Mouse (Mus musculus) forebrain, embryonic 11.5 days (tissue): ENCODE results near the gene Atp6v1b1. TPM values are rescaled to one million over a fixed set of nuclear protein-coding genes. Genes with fewer than 3 reads are reported as not detected.

ENCODE experiments used
- ATAC-seq: fragments of 200-750 bp; cut with Nextera tagmentation; replicated peaks from 2 replicates; pipeline ENCODE4 v1.8.0; 2017; ENCODE audit warnings: moderate TSS enrichment; ENCODE audit not compliant: low FRiP score
- DNase-seq: peaks from one replicate; pipeline ENCODE4 v3.0.0-alpha.2; 2017; ENCODE audit warnings: low spot score
- H3K27ac ChIP-seq: fragments of 300-500 bp; sonication (generic); 2 replicates; pipeline ENCODE4 v1.5.1; 2014; ENCODE audit warnings: low read depth, low read length
- H3K27me3 ChIP-seq: fragments of 300-500 bp; sonication (generic); 2 replicates; pipeline ENCODE4 v1.6.1; 2014; ENCODE audit warnings: mild to moderate bottlenecking, low read length, mixed read lengths; ENCODE audit not compliant: control insufficient read depth, insufficient read depth
- H3K36me3 ChIP-seq: fragments of 300-500 bp; sonication (generic); 2 replicates; pipeline ENCODE4 v1.6.1; 2014; ENCODE audit warnings: mild to moderate bottlenecking, low read length, moderate library complexity, mixed read lengths; ENCODE audit not compliant: control insufficient read depth, insufficient read depth
- H3K4me1 ChIP-seq: fragments of 300-500 bp; sonication (generic); replicated peaks from 2 replicates; pipeline ENCODE4 v1.6.1; 2014; ENCODE audit warnings: low read length, mixed read lengths; ENCODE audit not compliant: control insufficient read depth, insufficient read depth
- H3K4me2 ChIP-seq: fragments of 300-500 bp; sonication (generic); 2 replicates; pipeline ENCODE4 v1.6.1; 2014; ENCODE audit warnings: low read depth, mild to moderate bottlenecking, low read length, moderate library complexity, mixed read lengths; ENCODE audit not compliant: severe bottlenecking
- H3K4me3 ChIP-seq: fragments of 300-500 bp; sonication (generic); 2 replicates; pipeline ENCODE4 v1.5.1; 2014; ENCODE audit warnings: low read depth, low read length
- H3K9ac ChIP-seq: fragments of 300-500 bp; sonication (generic); 2 replicates; pipeline ENCODE4 v1.6.1; 2014; ENCODE audit warnings: low read length
- H3K9me3 ChIP-seq: fragments of 300-500 bp; sonication (generic); 2 replicates; pipeline ENCODE4 v1.6.1; 2016; ENCODE audit warnings: low read length, mixed read lengths; ENCODE audit not compliant: control insufficient read depth
- whole genome bisulfite sequencing: fragments of 180-500 bp; shearing (Covaris S2); extraction: QIAGEN DNeasy Blood & Tissue Kit; methylation state at CpG from one replicate; pipeline ENCODE4 v1.1.7; 2014; 5-methylcytosine and 5-hydroxymethylcytosine counted together
- polyA plus RNA-seq: library from polyadenylated mRNA; unstranded; fragments of >200 nt; fragmentation: Nextera tagmentation; extraction: Ambion mirVana; gene quantifications from 2 replicates; pipeline ENCODE4 v1.2.1, GENCODE M21; 2014

Atp6v1b1 gene
- polyA plus RNA-seq, 1 experiment from 2014 or later, result not detected

GRCm38 (mm10) chr6:83728488-83728887 lies 14.3 kb upstream of the Atp6v1b1 start:
- no peak overlapping the region for H3K9ac ChIP-seq
- H3K4me3 ChIP-seq, result no peak overlapping the region
- ATAC-seq (no peak), DNase-seq (no peak)
- H3K36me3 ChIP-seq, result no peaks in the 10 kb centered on the region
- no peak overlapping the region for H3K4me2 ChIP-seq
- WGBS, result 91% methylated on average over 3 of the region's 3 CpGs
- H3K4me1 ChIP-seq, result no peaks in the 10 kb centered on the region
- H3K27ac ChIP-seq, result no peak overlapping the region
- H3K9me3 ChIP-seq, result no peaks in the 10 kb centered on the region
- peaks cover 2% of the 10 kb centered on the region for H3K27me3 ChIP-seq

GRCm38 (mm10) chr6:83729350-83729970 lies 13.3 kb upstream of the Atp6v1b1 start:
- DNase-seq, result no peak
- no peak for ATAC-seq
- no peak overlapping the region for H3K4me3 ChIP-seq
- no peak overlapping the region for H3K9ac ChIP-seq
- WGBS, result 73% methylated on average over 14 of the region's 14 CpGs
- H3K4me2 ChIP-seq, result no peak overlapping the region
- no peaks in the 10 kb centered on the region; the same call in 1 of the 2 replicates for H3K9me3 ChIP-seq
- no peaks in the 10 kb centered on the region for H3K27me3 ChIP-seq
- H3K36me3 ChIP-seq, result no peaks in the 10 kb centered on the region
- H3K4me1 ChIP-seq, result no peaks in the 10 kb centered on the region
- H3K27ac ChIP-seq, result no peak overlapping the region

DNA sequence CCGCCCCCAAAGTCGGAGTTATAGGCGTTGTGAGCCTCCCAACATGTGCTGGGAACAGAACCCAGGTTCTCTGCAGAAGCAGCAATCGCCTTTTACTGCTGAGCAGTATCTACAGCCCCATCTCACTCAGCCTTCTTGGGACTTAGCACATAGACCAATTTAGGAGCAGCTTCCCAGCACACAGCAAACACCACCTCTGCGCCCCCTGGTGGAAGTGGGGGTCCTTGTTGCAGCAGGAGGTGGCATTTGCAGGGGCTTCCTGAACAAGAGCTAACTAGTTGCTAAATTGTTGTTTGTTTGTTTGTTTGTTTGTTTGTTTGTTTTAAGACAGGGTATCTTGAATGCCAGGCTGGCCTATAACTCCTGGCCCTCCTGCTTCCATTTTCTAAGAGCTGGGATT lies 11.7 kb upstream of the Atp6v1b1 start:
- H3K4me2 ChIP-seq, result no peak overlapping the region
- H3K4me3 ChIP-seq, result no peak overlapping the region
- no peak for ATAC-seq
- no peaks in the 10 kb centered on the region for H3K4me1 ChIP-seq
- no peaks in the 10 kb centered on the region for H3K36me3 ChIP-seq
- H3K9ac ChIP-seq, result no peak overlapping the region
- no peaks in the 10 kb centered on the region for H3K27me3 ChIP-seq
- no peak overlapping the region for H3K27ac ChIP-seq
- 22% methylated on average over 5 of the region's 5 CpGs for WGBS
- DNase-seq, result peak; percentile 88
- H3K9me3 ChIP-seq, result no peaks in the 10 kb centered on the region; the same call in 1 of the 2 replicates

GRCm38 (mm10) chr6:83737311-83737710 lies 5.5 kb upstream of the Atp6v1b1 start:
- Histone ChIP-seq H3K4me1 (no peaks in the 10 kb centered on the region), H3K36me3 (no peaks in the 10 kb centered on the region), H3K27ac (no peak overlapping the region), H3K4me3 (no peak overlapping the region), H3K4me2 (no peak overlapping the region), H3K9ac (no peak overlapping the region), H3K9me3 (peaks cover 3% of the 10 kb centered on the region; the same call in 1 of the 2 replicates), H3K27me3 (no peaks in the 10 kb centered on the region)
- DNase-seq, result no peak
- ATAC-seq, result no peak
- 27% methylated on average over 13 of the region's 13 CpGs for WGBS

- Histone ChIP-seq H3K27me3 (no peaks in the 10 kb centered on the region), H3K4me2 (no peak overlapping the region), H3K4me1 (no peaks in the 10 kb centered on the region), H3K9me3 (peaks cover 3% of the 10 kb centered on the region; the same call in 1 of the 2 replicates), H3K4me3 (no peak overlapping the region), H3K27ac (no peak overlapping the region), H3K36me3 (no peaks in the 10 kb centered on the region), H3K9ac (no peak overlapping the region)
- DNase-seq, result no peak
- no peak for ATAC-seq
- 77% methylated on average over 6 of the region's 6 CpGs for WGBS
Measured at GRCm38 (mm10) chr6:83738596-83738995, 4.2 kb upstream of the Atp6v1b1 start.

DNA sequence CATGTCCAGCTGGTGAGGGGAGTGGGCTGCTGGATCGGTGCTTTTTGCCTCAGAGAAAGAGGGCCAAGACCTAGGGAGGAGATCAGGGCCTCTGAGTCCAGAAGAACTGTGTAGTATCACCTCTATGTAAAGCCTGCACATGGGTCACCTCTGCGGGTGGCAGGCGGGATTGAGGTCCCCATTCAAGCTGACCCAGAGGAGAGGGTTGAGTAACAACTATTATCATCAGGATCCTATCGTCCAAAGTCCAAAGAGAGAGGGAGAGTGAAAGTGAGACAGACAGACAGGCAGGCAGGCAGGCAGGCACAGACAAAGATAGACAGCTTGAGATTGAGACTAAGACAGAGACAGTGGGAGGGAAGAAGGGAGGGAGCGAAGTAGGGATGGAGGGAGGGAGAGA lies 422 bp downstream of the Atp6v1b1 start:
- no peak overlapping the region for H3K27ac ChIP-seq
- H3K4me2 ChIP-seq, result no peak overlapping the region
- no peak overlapping the region for H3K4me3 ChIP-seq
- H3K9ac ChIP-seq, result no peak overlapping the region
- DNase-seq, result no peak
- no peaks in the 10 kb centered on the region for H3K36me3 ChIP-seq
- peaks cover 3% of the 10 kb centered on the region; the same call in 1 of the 2 replicates for H3K9me3 ChIP-seq
- H3K27me3 ChIP-seq, result peaks cover 2% of the 10 kb centered on the region; the same call in 1 of the 2 replicates
- 63% methylated on average over 5 of the region's 5 CpGs for WGBS
- no peak for ATAC-seq
- peaks cover 4% of the 10 kb centered on the region; the same call in 1 of the 2 replicates for H3K4me1 ChIP-seq

- DNase-seq, result no peak
- peaks cover 4% of the 10 kb centered on the region; the same call in 1 of the 2 replicates for H3K4me1 ChIP-seq
- H3K4me3 ChIP-seq, result no peak overlapping the region
- no peak overlapping the region for H3K9ac ChIP-seq
- H3K9me3 ChIP-seq, result peaks cover 3% of the 10 kb centered on the region; the same call in 1 of the 2 replicates
- H3K27ac ChIP-seq, result no peak overlapping the region
- H3K4me2 ChIP-seq, result no peak overlapping the region
- no peak for ATAC-seq
- H3K27me3 ChIP-seq, result peaks cover 2% of the 10 kb centered on the region; the same call in 1 of the 2 replicates
- 70% methylated on average over 5 of the region's 5 CpGs for WGBS
- no peaks in the 10 kb centered on the region for H3K36me3 ChIP-seq
Measured at GRCm38 (mm10) chr6:83744126-83744525, 1.3 kb downstream of the Atp6v1b1 start.

DNA sequence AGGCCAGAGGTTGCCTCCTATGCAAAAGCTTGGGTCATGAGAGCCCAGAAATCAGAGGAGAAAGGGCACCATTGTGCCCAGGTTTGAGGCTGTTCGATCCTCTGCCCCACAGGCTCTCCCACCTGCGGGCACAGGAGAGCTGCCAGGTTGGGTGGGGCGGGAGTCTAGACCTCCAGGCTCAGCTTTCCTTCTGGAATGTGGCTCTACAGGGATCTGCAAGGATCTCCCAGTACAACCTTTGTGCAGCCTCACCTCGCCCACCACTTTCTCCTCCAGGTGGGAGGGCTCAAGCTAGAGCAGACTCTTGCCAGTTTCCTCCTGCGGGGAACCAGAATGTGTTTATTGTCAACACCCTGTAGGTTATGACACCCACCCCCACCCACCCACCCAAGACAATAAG lies 1.8 kb downstream of the Atp6v1b1 start:
- Histone ChIP-seq H3K36me3 (no peaks in the 10 kb centered on the region), H3K4me2 (no peak overlapping the region), H3K27me3 (peaks cover 2% of the 10 kb centered on the region; the same call in 1 of the 2 replicates), H3K9me3 (peaks cover 3% of the 10 kb centered on the region; the same call in 1 of the 2 replicates), H3K4me1 (peaks cover 4% of the 10 kb centered on the region; the same call in 1 of the 2 replicates), H3K27ac (no peak overlapping the region), H3K9ac (no peak overlapping the region), H3K4me3 (no peak overlapping the region)
- ATAC-seq, result no peak
- 70% methylated on average over 5 of the region's 5 CpGs for WGBS
- DNase-seq, result no peak

DNA sequence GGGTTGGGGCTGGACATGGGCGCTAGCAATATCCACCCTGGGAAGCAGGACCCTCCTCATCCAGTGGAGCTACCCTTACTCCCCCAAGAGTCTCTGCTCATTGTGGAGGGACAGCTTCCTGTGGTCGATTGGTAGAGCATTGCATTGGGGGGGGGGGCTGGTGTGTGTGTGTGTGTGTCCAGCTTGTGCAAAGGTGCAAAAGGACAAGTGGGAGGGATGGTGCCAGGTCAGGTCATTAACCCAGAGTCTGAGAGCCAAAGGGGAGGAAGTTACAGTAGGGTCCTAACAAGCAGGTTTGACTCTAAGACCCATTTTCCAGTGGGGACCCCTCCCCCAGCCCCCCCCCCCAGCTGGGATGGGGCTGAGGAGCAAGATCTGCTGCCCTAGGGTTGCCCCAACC lies 2.7 kb downstream of the Atp6v1b1 start:
- no peak overlapping the region for H3K4me2 ChIP-seq
- H3K36me3 ChIP-seq, result no peaks in the 10 kb centered on the region
- H3K9ac ChIP-seq, result no peak overlapping the region
- peaks cover 3% of the 10 kb centered on the region; the same call in 1 of the 2 replicates for H3K9me3 ChIP-seq
- H3K27me3 ChIP-seq, result peaks cover 2% of the 10 kb centered on the region; the same call in 1 of the 2 replicates
- no peak overlapping the region for H3K27ac ChIP-seq
- H3K4me3 ChIP-seq, result no peak overlapping the region
- ATAC-seq, result no peak
- H3K4me1 ChIP-seq, result peaks cover 4% of the 10 kb centered on the region; the same call in 1 of the 2 replicates
- DNase-seq, result no peak
- 49% methylated on average over 2 of the region's 2 CpGs for WGBS
